Mouse (Mus musculus): Measurements from ENCODE around the gene Dhx29. TPM values are rescaled to one million over a fixed set of nuclear protein-coding genes. Genes with fewer than 3 reads are reported as not detected.
"Not testable (repeated sequence)": the region's sequence is repeated elsewhere in the genome, so short reads cannot be mapped to it uniquely, and the experiment has no call there.

Gene Dhx29
- polyA plus RNA-seq, 1 experiment from 2014 or later: 24.9 TPM

GRCm38 (mm10) chr13:113013174-113013953, 86.1 kb downstream of the Dhx29 start:
- H3K4me2 ChIP-seq: peak overlapping the region; percentile 40
- not testable (repeated sequence) for H3K27ac ChIP-seq; H3K27me3 ChIP-seq; H3K36me3 ChIP-seq; ATAC-seq (ENCODE audit: insufficient number of reproducible peaks, low FRiP score, low TSS enrichment, low read depth); H3K9me3 ChIP-seq; H3K9ac ChIP-seq; H3K4me1 ChIP-seq
- 38% methylated on average over 19 of the region's 20 CpGs for WGBS
- H3K4me3 ChIP-seq: peak overlapping the region; percentile 31

Other genes starting within 250 kb of the Dhx29 start
- 90.5 and 109 TPM in 2 replicates for gene Plpp1, start 126.7 kb upstream of the Dhx29 start, polyA plus RNA-seq (2015; fragmentation: Nextera tagmentation; extraction: Ambion mirVana)
- gene Mtrex, start 56 bp upstream of the Dhx29 start, polyA plus RNA-seq (2015; fragmentation: Nextera tagmentation; extraction: Ambion mirVana): 53.8 and 57.4 TPM in 2 replicates
- gene Ccno, start 60.3 kb downstream of the Dhx29 start, polyA plus RNA-seq (2015; fragmentation: Nextera tagmentation; extraction: Ambion mirVana): 0.32 and 0.37 TPM in 2 replicates
- not detected in 2 replicates for gene Mcidas, start 66.4 kb downstream of the Dhx29 start, polyA plus RNA-seq (2015; fragmentation: Nextera tagmentation; extraction: Ambion mirVana)
- gene Cdc20b, start 107.7 kb downstream of the Dhx29 start, polyA plus RNA-seq (2015; fragmentation: Nextera tagmentation; extraction: Ambion mirVana): not detected in 2 replicates
- 220 and 224 TPM in 2 replicates for gene Gpx8, start 119.0 kb downstream of the Dhx29 start, polyA plus RNA-seq (2015; fragmentation: Nextera tagmentation; extraction: Ambion mirVana)
- gene Gzma, start 173.5 kb downstream of the Dhx29 start, polyA plus RNA-seq (2015; fragmentation: Nextera tagmentation; extraction: Ambion mirVana): not detected in 2 replicates

All from limb, embryonic 15.5 days (tissue).